Mouse (Mus musculus): Measurements from ENCODE around the gene Map3k12. TPM values are rescaled to one million over a fixed set of nuclear protein-coding genes. Genes with fewer than 3 reads are reported as not detected.

Gene Map3k12
- polyA plus RNA-seq, 1 experiment: 12.7 TPM

GRCm38 (mm10) chr15:102552599-102552998 lies 35.7 kb upstream of the Map3k12 start:
- peaks cover 48% of the 10 kb centered on the region for H3K36me3 ChIP-seq (ENCODE audit: control insufficient read depth, insufficient read depth, low read length)
- no peaks in the 10 kb centered on the region for H3K27me3 ChIP-seq (ENCODE audit: control insufficient read depth, insufficient read depth, low read length)
- H3K4me3 ChIP-seq (ENCODE audit: control insufficient read depth, insufficient read depth, low read length): no peak overlapping the region
- 99% methylated on average over 5 of the region's 5 CpGs for WGBS
- H3K27ac ChIP-seq (ENCODE audit: control insufficient read depth, insufficient read depth, low read length): no peak overlapping the region
- TF ChIP-seq POLR2A (IDR thresholded peaks at IDR 0.05; ENCODE audit: control insufficient read depth, extremely low read depth, insufficient read depth, low read length, poor library complexity) (no peak), CTCF (IDR thresholded peaks at IDR 0.05; ENCODE audit: borderline replicate concordance, control insufficient read depth, extremely low read depth, insufficient read depth, low read length, poor library complexity) (no peak)
- DNase-seq: no peak
- H3K4me1 ChIP-seq (replicated peaks; ENCODE audit: control insufficient read depth, insufficient read depth, low read length): no peaks in the 10 kb centered on the region

- Histone ChIP-seq H3K27ac (ENCODE audit: control insufficient read depth, insufficient read depth, low read length) (no peak overlapping the region), H3K4me1 (replicated peaks; ENCODE audit: control insufficient read depth, insufficient read depth, low read length) (no peaks in the 10 kb centered on the region), H3K27me3 (ENCODE audit: control insufficient read depth, insufficient read depth, low read length) (no peaks in the 10 kb centered on the region), H3K36me3 (ENCODE audit: control insufficient read depth, insufficient read depth, low read length) (peaks cover 60% of the 10 kb centered on the region), H3K4me3 (ENCODE audit: control insufficient read depth, insufficient read depth, low read length) (no peak overlapping the region)
- 93% methylated on average over 3 of the region's 3 CpGs for WGBS
- DNase-seq: no peak
- TF ChIP-seq CTCF (IDR thresholded peaks at IDR 0.05; ENCODE audit: borderline replicate concordance, control insufficient read depth, extremely low read depth, insufficient read depth, low read length, poor library complexity): no peak
- no peak for TF ChIP-seq POLR2A (IDR thresholded peaks at IDR 0.05; ENCODE audit: control insufficient read depth, extremely low read depth, insufficient read depth, low read length, poor library complexity)
Measured at GRCm38 (mm10) chr15:102547478-102547877, 30.6 kb upstream of the Map3k12 start.

- no peaks in the 10 kb centered on the region for H3K4me1 ChIP-seq (replicated peaks; ENCODE audit: control insufficient read depth, insufficient read depth, low read length)
- peaks cover 53% of the 10 kb centered on the region for H3K36me3 ChIP-seq (ENCODE audit: control insufficient read depth, insufficient read depth, low read length)
- no peak overlapping the region for H3K4me3 ChIP-seq (ENCODE audit: control insufficient read depth, insufficient read depth, low read length)
- no peak for DNase-seq
- H3K27me3 ChIP-seq (ENCODE audit: control insufficient read depth, insufficient read depth, low read length): no peaks in the 10 kb centered on the region
- no peak overlapping the region for H3K27ac ChIP-seq (ENCODE audit: control insufficient read depth, insufficient read depth, low read length)
- 96% methylated on average over 3 of the region's 3 CpGs for WGBS
- TF ChIP-seq POLR2A (IDR thresholded peaks at IDR 0.05; ENCODE audit: control insufficient read depth, extremely low read depth, insufficient read depth, low read length, poor library complexity): no peak
- no peak for TF ChIP-seq CTCF (IDR thresholded peaks at IDR 0.05; ENCODE audit: borderline replicate concordance, control insufficient read depth, extremely low read depth, insufficient read depth, low read length, poor library complexity)
Measured at GRCm38 (mm10) chr15:102546677-102547427, 30.0 kb upstream of the Map3k12 start.

- Histone ChIP-seq H3K4me3 (ENCODE audit: control insufficient read depth, insufficient read depth, low read length) (no peak overlapping the region), H3K4me1 (replicated peaks; ENCODE audit: control insufficient read depth, insufficient read depth, low read length) (no peaks in the 10 kb centered on the region), H3K27ac (ENCODE audit: control insufficient read depth, insufficient read depth, low read length) (no peak overlapping the region), H3K36me3 (ENCODE audit: control insufficient read depth, insufficient read depth, low read length) (peaks cover 48% of the 10 kb centered on the region), H3K27me3 (ENCODE audit: control insufficient read depth, insufficient read depth, low read length) (no peaks in the 10 kb centered on the region)
- TF ChIP-seq POLR2A (IDR thresholded peaks at IDR 0.05; ENCODE audit: control insufficient read depth, extremely low read depth, insufficient read depth, low read length, poor library complexity) (no peak), CTCF (IDR thresholded peaks at IDR 0.05; ENCODE audit: borderline replicate concordance, control insufficient read depth, extremely low read depth, insufficient read depth, low read length, poor library complexity) (no peak)
- no peak for DNase-seq
- 97% methylated on average over 3 of the region's 3 CpGs for WGBS
Measured at GRCm38 (mm10) chr15:102546246-102546645, 29.4 kb upstream of the Map3k12 start.

- Histone ChIP-seq H3K4me3 (ENCODE audit: control insufficient read depth, insufficient read depth, low read length) (no peak overlapping the region), H3K27ac (ENCODE audit: control insufficient read depth, insufficient read depth, low read length) (no peak overlapping the region), H3K27me3 (ENCODE audit: control insufficient read depth, insufficient read depth, low read length) (no peaks in the 10 kb centered on the region), H3K4me1 (replicated peaks; ENCODE audit: control insufficient read depth, insufficient read depth, low read length) (no peaks in the 10 kb centered on the region), H3K36me3 (ENCODE audit: control insufficient read depth, insufficient read depth, low read length) (peaks cover 54% of the 10 kb centered on the region)
- TF ChIP-seq CTCF (IDR thresholded peaks at IDR 0.05; ENCODE audit: borderline replicate concordance, control insufficient read depth, extremely low read depth, insufficient read depth, low read length, poor library complexity): no peak
- no peak for TF ChIP-seq POLR2A (IDR thresholded peaks at IDR 0.05; ENCODE audit: control insufficient read depth, extremely low read depth, insufficient read depth, low read length, poor library complexity)
- DNase-seq: no peak
- WGBS: 94% methylated on average over 4 of the region's 4 CpGs
Measured at GRCm38 (mm10) chr15:102544801-102545200, 27.9 kb upstream of the Map3k12 start.

GRCm38 (mm10) chr15:102533926-102534325 lies 17.1 kb upstream of the Map3k12 start:
- WGBS: 97% methylated on average over 7 of the region's 7 CpGs
- Histone ChIP-seq H3K27me3 (ENCODE audit: control insufficient read depth, insufficient read depth, low read length) (no peaks in the 10 kb centered on the region), H3K4me1 (replicated peaks; ENCODE audit: control insufficient read depth, insufficient read depth, low read length) (no peaks in the 10 kb centered on the region), H3K36me3 (ENCODE audit: control insufficient read depth, insufficient read depth, low read length) (peaks cover 66% of the 10 kb centered on the region), H3K27ac (ENCODE audit: control insufficient read depth, insufficient read depth, low read length) (no peak overlapping the region), H3K4me3 (ENCODE audit: control insufficient read depth, insufficient read depth, low read length) (no peak overlapping the region)
- DNase-seq: no peak
- no peak for TF ChIP-seq POLR2A (IDR thresholded peaks at IDR 0.05; ENCODE audit: control insufficient read depth, extremely low read depth, insufficient read depth, low read length, poor library complexity)
- TF ChIP-seq CTCF (IDR thresholded peaks at IDR 0.05; ENCODE audit: borderline replicate concordance, control insufficient read depth, extremely low read depth, insufficient read depth, low read length, poor library complexity): no peak

All from thymus, adult 2 months (tissue).